Mouse (Mus musculus): ENCODE results near the gene Plekhm2.

The Plekhm2 gene

DNA sequence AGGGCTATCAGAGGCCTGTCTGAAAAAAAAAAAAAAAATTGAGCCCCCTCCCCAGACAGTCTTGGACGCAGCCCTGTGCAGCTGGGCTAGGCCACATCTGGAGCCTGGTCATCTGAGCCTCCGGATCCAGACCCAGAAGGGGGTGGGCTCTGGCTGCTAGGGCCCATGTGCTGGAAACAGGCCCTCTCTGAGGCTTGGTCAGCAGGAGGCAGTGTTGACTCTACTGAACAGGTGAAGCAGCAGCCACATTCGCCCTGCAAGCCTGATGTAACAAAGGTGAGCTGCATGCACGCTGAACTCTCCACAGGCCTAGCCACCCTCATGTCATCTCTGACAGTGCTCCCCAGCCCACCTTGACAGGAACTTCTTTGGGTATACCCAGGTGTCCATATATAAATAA, 5.0 kb downstream of the Plekhm2 start:
- DNase-seq: peak in 1 of 2 experiments; percentile 11

DNA sequence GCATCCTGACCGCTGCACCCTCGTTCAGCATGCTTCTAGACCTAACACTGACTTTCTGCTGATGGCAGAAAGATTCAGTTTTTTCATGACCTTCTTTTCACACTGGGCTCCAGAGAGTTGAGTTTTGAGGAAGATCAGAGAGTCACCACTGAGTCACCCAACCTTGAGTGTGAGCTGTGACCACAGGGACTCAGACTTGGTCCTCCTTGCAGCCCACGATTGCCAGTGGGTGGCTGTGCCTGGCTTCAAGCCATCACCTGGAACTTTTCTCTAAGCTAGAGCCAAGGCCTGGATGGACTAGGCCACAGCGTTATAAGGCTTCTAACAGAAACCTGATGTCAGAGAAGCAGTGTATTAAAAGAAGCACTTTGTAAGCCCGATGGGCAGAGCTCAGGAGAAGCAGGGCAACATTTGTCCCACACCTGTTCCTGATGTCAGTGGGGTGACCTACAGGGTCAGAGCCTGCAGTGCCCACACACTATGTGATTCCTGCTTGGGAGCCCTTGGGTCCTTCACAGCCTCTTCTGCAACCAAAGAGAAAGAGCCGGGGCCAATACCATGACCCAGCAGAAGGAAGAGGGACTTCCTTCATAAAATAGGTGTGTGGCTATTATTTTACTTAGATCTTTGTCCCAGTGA, 5.7 kb downstream of the Plekhm2 start:
- DNase-seq: no peak

DNA sequence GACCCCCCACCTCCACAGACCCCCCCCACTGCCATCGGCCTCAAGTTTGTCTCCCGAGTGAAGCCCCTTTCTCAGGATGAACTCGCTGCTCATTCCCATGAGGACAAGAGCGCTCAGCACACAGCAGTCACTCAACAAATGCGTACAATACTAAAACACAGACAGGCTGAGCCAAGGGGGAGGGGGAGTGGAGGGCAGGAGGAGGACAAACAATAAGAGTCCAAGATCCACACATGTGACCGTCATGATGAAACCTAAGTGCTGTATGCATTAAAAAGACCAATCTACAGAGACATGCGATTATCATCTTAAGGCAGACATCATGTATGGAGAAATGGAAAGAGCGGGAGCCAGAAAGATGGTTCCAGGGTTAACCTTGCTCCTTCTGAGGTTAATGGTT, 7.8 kb downstream of the Plekhm2 start:
- DNase-seq: no peak

DNA sequence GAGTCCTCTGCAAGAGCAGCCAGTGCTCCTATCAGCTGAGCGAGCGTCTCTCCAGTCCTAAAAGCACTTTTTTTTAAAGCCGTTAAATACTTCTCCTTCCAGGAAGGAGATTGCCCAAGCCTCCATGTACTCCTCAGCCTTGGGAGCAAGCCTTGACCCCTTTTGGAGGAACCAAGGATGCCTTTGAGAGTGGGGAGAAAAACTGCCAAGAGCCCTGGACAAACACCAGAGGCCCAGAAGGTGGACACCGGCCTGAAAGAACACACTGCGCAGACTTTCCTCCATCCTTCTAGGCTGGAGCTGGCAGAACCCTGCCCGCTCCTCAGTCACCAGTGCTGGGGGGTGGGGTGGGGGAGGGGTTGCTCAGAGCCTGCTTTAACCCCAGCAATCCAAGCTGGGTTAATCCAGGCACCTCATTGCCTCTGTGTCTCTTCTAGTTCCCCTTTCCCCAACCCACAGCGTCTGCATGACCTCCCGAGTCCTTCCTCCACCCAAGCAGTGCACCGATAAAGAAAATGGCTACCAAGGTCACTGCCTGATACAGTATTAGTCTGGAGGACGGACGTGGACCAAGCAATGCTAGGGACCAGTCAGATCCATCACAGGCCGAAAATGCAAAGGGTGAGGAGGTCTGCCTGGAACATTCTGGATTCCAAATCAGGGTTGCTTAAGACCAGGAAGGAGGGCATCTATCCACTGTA, 8.6 kb downstream of the Plekhm2 start:
- DNase-seq: no peak

DNA sequence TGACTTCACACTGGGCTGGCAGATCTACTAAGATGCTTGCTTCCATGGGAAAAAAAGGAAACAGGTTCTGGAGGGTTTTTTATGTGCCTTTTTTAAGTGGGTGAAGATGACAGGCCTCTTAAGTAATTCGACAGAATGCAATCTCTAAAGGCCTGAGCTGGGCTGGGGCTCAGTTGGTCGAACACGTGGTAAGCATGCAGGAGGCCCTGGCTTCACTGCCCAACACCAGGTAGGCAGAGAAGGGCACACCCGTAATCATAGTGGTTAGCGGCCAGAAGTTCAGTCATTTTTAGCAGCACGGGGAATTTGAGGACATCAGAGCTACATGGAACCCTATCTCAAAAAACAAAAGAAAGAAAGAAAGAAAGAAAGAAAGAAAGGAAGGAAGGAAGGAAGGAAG, 10.2 kb downstream of the Plekhm2 start:
- no peak for DNase-seq

DNA sequence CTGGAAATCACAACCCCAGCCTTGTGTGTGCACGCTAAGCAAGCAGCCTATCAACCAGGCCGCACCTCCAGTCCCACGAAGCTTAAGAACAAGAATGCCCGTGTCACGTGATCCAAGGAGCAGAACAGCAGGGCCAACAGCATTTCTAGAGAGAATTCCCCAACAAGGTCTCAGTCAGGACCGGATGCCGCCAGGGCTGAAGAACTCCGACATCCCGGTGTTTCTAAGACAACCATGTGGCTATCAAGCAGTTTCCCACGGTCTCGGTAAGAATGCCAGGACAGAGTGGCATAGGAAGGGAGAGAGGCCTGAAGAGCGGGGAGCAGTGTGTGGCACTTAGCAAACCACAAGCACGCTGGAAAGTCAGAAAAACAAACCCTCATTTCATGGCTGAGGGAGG, 10.9 kb downstream of the Plekhm2 start:
- DNase-seq: no peak

DNA sequence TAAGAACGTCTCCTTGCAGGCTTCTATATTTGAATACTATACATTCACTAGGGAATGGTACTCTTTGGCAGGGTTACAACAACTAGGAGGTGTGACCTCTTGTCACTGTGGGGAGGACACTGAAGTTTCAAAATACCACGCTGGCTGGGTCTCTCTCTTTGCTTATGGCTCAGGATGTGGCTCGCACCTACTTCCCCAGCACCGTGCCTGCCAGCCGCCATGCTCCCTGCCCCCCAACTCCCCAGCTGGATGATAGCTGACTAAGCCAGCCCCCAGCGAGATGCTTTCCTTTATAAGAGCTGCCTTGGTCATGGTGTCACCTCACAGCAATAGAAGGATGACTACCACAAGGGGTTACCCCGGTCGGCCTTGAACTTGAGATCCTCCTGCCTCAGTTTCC, 11.7 kb downstream of the Plekhm2 start:
- no peak for DNase-seq

DNA sequence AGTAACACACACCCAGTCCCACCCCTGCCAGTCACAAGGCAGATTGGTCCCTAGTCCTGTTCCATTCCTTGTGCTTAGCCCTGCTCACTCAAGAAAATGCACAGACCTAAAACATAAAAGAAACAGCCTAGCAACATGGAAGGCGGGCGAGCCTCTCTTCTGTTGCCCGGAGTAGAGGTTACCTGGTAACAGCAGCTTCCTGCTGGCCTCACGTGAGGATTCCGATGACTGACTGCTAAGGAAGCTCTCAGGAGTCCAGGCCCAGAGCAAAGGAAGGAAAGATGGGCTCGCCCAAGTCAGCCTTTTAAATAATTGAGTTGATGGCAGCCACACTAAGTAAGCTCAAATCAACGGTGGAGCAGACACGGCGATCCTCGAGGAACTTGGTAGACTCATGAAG, 12.8 kb downstream of the Plekhm2 start:
- DNase-seq: no peak

DNA sequence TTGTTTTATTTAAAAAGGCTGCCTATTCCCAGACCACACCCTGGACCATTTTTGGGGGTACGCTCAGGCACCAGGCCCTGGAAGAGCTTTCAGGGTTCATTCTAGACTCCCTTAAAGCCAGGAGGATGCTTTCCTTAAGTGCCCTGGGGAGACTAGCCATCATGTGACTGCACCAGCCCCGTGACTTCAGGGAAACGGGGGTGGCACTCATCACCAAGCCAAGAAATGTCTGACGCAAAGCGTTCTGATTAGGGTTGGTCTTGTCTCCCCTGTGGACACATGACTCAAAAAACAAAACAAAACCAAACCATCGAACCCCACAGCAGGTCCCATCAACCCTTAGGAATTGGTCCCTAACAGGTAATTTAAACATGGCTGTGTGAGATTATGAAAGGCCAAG, 13.4 kb downstream of the Plekhm2 start:
- no peak for DNase-seq

DNA sequence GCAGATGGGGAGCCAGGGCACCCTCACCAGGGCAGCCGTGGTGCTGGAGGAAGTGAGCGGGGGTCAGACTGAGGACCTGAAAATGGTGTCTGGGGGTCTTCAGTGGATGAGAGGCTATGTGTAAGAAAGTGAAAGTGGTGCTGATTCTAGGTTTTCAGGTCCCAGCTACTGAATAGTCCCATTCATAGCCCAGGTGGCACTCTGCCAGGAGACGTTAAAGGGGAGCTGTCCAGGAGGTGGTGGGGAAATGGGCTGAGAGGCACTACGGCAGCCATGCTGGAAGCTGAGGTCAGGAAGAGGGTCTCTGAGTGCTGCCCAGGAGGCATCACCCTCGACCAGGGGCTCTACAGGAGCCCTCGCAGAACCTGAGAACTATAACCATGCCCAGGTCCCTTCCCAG, 15.5 kb downstream of the Plekhm2 start:
- DNase-seq: no peak

DNA sequence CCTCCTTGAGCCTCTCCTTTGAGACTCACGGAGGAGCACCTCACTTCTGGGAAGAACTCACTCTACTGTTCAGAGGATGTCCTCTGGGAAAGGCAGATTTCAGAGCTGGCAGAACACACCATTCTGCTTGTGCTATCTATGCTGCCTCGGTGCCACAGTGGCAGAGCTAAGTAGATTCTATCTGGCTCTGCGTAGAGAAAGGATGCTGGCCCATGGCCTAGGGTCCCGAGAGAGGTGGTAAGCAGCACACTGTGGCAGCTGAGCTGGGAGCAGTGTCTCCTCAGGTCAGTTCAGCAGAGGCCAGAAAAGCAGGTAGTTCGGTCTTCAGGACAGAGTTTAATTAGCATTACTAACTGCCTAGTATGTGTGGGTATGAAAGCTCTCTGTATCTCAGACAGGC, 16.4 kb downstream of the Plekhm2 start:
- DNase-seq: no peak

DNA sequence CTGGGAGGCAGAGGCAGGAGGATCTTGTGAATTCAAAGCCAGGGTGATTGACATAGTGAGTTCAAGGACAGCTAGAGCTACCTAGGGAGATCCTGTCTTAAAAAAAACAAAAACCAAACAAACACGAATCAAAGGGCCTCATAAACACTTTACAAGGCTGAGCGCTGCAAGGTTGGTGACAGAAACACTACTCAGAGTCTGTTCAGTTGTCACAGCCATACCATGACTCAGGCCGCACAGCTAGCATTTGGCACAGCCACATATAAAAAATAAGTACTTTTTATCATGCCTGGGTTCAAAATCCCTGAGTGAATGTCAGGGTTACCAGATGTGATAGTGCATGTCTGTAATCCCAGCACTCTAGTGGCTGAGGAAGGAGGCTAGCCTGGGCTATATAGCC, 17.5 kb downstream of the Plekhm2 start:
- DNase-seq: no peak

DNA sequence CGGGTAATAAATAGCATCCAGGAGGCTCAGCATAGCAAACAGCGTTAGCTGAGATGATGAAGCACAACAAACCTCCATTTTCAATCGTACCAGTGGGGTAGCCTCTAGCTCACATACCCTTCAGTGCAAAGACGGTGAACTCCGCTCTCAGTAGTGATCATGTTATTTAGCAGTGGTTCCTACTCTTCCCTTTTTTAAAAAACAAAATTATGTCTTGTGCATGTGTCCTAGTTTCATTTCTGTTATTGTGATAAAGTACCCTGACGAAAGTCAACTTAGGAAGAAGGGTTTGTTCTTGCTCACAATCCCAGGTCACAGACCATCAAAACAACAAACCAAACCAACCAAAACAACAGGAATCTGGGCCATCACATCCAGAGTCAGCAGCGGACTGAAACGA, 18.7 kb downstream of the Plekhm2 start:
- no peak for DNase-seq

DNA sequence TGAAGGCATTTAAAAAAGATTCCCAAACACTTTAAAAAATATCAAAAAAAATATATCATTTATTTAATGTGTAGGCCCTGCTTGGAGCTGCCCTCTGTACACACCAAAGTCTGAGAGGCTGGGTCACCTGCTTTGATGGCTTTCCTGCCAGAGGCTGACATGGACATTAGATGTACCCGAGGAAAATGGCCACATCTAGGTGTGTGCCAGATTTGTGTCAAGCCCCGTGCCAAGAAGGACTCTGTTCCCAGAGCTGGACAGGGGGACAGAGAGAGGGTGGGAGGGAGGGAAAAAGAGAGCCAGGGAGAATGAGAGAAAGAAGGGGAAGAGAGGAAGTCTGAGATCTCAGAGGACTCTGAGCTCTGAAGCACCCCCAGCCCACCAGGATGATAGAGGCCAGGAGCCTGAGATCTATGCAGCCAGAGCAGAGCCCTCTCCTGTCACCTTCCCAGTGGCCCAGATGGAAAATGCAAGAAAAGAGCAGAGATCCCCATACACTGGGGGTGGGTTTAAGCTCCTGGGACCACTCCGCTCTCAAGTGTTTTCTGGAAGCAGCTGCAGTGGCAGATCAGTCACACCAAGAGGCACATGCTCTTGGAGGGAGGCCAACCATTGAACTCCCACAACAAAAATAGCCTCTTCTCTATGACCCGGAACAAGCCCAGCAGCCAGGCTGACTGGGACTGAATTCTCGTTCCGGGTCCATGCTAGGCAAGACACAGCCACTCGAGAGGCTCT, 21.4 kb downstream of the Plekhm2 start:
- no peak for DNase-seq

DNA sequence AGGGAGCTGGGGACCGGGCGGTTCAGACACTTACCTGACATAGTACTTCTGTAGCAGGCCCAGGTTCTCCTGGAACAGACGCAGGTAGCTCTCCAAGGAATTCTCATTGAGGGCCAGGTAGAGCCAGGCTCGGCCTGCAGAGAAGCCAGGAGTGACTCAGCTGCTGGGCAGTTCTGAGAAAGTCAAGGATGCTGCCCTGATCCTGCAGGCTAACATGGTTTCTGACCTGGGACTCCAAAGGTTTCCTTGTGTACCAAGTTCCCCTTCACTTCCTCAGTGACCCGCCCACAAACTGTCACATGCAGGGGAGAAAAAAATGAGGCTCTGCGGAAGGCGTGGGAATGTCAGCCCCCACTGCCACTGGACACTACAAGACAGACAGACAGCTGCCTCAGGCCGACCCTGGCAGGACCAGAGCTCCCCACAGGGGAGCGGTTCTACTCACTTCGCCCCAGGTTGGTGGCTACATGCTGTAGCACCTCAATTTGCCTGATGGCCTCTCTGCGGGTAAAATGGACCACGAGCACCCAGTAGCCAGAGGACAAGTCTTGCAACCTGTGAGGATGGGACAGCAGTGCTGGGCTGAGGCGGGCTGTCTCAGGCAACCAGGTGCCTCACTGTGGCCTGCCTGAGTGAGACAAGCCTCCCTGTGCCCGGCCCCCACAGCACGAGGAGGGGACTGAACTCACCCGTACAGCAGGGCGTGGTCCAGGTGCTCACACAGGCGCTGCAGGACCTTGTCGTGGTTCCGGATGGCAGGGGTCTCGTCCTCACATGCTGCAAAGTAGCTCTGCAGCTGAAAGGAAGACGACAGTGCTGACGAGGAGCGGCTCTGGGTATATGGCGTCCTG, 22.5 kb downstream of the Plekhm2 start:
- DNase-seq: no peak

DNA sequence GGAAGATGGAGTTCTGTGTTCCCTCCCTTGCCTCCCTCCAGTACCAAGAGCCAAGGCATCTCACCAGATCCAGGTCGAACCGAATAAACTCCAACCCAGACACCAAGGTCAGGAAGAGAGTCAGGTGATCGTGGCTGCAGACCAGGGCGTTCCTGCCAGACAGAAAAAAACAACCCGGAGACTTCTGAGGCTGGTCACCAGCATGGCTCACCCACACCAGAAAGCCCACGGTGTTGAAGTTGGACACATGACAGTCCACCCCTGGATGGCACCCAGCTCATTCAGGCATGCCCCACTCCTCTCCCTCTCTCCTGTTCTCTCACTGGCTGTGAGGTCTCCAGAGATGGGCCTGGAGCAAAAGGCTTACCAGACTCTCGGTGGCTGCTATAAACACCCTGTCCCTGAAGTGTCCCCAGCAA, 23.3 kb downstream of the Plekhm2 start:
- no peak for DNase-seq

DNA sequence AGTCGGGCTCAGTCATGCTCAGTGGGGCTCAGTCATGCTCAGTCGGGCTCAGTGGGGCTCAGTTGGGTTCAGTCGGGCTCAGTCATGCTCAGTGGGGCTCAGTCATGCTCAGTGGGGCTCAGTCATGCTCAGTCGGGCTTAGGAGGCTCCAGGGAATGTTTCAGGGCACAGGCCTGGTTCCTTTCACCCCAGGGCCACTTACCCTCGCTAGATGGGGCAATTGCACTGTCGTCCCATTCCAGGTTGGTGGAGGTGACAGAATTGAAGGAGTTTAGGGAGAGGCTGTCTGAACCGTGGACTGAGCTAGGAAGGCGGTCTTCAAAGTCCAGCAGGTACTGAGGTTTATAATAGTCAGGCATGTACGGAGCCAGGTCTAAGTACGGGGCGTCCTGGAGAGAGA, 25.2 kb downstream of the Plekhm2 start:
- no peak for DNase-seq

DNA sequence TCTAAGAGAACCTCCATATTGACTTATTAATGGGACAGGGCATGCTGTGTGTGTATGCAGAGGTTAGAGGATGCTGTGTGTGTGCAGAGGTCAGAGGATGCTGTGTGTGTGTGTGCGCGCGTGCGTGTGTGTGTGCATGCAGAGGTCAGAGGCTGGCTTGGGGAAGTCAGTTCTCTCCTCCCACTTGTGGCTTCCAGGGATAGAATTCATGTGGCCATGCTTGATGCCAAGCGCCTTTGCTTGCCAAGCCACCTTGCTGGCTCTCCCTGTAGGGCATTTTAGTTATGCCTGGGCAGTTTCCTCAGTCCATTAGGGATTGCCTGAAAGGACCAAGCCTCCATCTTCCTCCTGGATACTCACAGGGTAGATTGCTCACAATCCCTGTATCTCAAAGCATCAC, 28.0 kb downstream of the Plekhm2 start:
- DNase-seq: no peak

DNA sequence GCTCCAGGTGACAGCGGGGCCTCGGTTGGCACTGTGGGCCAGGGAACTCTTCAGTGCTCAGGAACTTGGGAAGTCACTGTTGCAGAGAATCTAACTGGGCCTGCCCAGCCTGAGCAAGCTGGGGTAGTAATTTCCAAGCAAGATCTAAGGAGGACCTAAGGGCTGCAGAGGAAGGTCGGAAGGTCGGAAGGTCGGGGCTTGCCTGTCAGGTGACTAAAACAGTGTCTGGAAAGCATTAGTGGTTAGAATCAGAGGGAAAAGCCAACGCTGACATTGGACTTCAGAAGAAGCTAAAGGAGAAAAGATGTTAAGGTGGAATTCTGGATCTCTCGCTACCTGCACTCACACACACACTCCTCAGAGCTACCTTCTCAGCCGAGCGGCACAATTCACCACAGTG, 28.7 kb downstream of the Plekhm2 start:
- no peak for DNase-seq

DNA sequence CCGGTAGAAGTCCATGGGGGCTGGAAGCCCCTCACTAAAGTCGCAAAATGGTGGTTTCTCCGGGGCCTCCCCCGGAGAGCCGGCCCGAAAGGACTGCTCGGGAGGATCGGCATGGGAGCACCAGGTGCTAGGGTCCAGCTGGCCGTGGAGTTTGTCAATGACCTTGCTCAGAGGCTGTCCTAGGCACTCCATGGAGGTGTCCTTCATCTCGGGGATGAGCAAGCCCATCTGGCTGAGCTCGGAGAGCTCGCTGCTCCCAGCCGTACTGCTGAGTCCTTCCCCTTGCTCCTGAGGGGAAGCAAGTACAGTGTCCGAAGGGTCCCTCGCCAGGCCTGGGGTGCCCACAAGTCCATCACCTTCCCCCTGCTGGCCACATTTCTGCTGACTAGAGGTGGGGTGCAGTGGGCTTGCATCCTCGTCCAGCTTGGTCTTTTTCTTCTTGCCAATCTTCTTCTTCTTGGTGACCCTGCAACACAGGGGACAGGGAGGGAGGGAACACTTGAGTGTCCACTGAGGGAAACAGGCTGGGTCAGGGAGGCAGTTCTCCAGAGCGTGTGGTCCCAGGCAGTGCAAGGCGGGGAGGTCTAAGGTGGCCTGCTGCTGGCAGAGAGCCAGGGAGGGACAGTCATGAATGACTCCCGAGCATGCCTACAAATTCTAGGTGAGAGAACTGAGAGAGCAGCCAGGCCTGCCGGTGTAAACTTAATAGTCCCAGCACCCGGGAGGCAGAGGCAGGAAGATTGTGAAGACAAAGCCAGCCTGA, 32.4 kb downstream of the Plekhm2 start:
- DNase-seq: no peak

DNA sequence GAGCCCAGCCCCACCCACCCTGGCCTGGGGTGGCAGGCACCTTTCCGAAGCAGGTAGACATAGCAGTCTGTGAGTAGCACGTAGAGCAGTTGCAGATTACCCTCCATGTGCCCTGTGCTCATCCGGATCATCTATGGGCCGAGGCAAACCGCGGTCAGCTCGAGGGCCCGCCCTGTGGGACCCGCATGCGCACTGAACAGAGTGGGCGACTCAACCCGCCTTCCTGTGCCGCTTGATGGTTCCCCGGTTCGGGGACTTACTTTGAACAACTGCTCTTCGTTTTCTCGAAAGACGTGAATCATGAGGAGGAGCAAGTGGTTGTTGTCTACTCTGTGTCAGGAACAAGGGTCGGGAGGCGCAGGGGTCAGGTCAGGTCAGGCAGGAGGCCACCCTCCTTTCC, 33.4 kb downstream of the Plekhm2 start:
- DNase-seq: no peak

DNA sequence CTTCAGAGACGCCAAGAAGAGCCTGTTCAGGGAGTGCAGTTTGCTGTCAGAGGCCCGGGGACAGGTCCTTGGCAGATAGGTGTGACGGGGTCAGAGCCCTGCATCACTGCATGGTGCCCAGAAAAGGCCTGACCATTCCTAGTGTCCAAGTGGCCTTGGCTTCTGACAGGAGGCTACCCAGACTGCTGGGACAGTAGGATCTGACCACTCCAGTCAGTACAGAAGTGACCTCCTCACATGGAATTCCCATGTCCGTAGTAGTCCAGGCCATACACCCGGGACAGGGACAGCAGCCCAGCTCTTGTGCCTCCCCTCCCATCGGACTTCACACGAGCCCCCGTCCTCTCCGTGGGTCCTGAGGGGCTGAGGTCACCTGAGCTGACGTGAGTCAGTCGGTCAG, 34.7 kb downstream of the Plekhm2 start:
- no peak for DNase-seq

DNA sequence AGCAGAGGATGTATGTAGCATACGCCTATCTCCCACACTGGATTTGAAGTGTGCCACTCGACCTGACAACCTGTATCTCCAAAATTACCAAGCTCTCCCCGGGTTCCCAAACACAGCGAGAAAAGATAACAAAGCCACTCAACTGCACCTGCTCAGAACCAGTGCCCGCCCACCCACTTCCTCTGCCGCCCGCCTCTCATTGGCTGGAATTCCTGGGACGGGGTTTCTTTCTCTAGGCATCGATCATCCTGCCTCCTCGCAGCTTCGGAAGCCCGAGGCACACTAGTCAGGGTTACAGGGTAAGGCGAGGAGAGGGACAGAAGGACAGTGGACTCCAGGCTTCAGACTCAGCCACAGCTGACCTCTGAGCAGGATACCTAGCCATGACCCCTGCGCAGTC, 36.0 kb downstream of the Plekhm2 start:
- no peak for DNase-seq

All from B cell, adult 2 months (primary cell).